Mouse (Mus musculus) liver, adult 2 months (tissue): ENCODE results near the gene Iqsec2. TPM values are rescaled to one million over a fixed set of nuclear protein-coding genes. Genes with fewer than 3 reads are reported as not detected.

Source experiments
- DNase-seq: peaks from one replicate; pipeline ENCODE4 v3.0.0-alpha.2; 2011; ENCODE audit warnings: low read depth, low spot score; ENCODE audit errors: extremely low read depth
- H3K27ac ChIP-seq: fragments of 200-500 bp; replicated peaks from 2 replicates; pipeline ENCODE4 v1.5.1; 2012; ENCODE audit warnings: low read depth, mild to moderate bottlenecking, control low read depth, inconsistent platforms, low read length; ENCODE audit not compliant: insufficient read depth
- H3K27me3 ChIP-seq: fragments of 200-500 bp; 2 replicates; pipeline ENCODE4 v1.6.1; 2012; ENCODE audit warnings: mild to moderate bottlenecking, moderate library complexity, low read length, inconsistent platforms; ENCODE audit not compliant: control insufficient read depth, insufficient read depth
- H3K36me3 ChIP-seq: fragments of 200-500 bp; 2 replicates; pipeline ENCODE4 v1.6.1; 2012; ENCODE audit warnings: low read length, inconsistent platforms; ENCODE audit not compliant: control insufficient read depth, insufficient read depth
- H3K4me1 ChIP-seq: fragments of 200-500 bp; 2 replicates; pipeline ENCODE4 v1.6.1; 2011; ENCODE audit warnings: low read length; ENCODE audit not compliant: control insufficient read depth, insufficient read depth
- H3K4me3 ChIP-seq: fragments of 200-500 bp; 2 replicates; pipeline ENCODE4 v1.5.1; 2011; ENCODE audit warnings: low read depth, mild to moderate bottlenecking, control low read depth, low read length, moderate library complexity; ENCODE audit not compliant: insufficient read depth
- H3K79me2 ChIP-seq: fragments of 200-500 bp; 2 replicates; pipeline ENCODE4 v1.6.1; 2012; ENCODE audit warnings: inconsistent platforms, mild to moderate bottlenecking, low read length, moderate library complexity; ENCODE audit not compliant: control insufficient read depth, insufficient read depth
- H3K9ac ChIP-seq: fragments of 200-500 bp; 2 replicates; pipeline ENCODE4 v1.6.1; 2012; ENCODE audit warnings: low read depth, mild to moderate bottlenecking, control low read depth, inconsistent platforms, low read length
- CTCF ChIP-seq: fragments of 200-500 bp; IDR thresholded peaks from 2 replicates; pipeline ENCODE4 v1.5.1; 2011; ENCODE audit warnings: low read depth, low read length, control low read depth
- POLR2A ChIP-seq: fragments of 200-500 bp; IDR thresholded peaks from 2 replicates; pipeline ENCODE4 v1.6.1; 2011; ENCODE audit warnings: low read length, control low read depth; ENCODE audit not compliant: insufficient read depth; ENCODE audit errors: extremely low read depth
- WGBS: fragments of 180-500 bp; shearing (Covaris S2); methylation state at CpG from one replicate; pipeline ENCODE4 v1.1.7; 2018; 5-methylcytosine and 5-hydroxymethylcytosine counted together
- polyA plus RNA-seq: library from polyadenylated mRNA; depleted of rRNA; stranded (reverse); fragments of >200 nt; gene quantifications from 2 replicates; pipeline ENCODE4 v1.2.3, GENCODE M21; 2012
- total RNA-seq: library from RNA; depleted of rRNA; stranded (reverse); fragments of >200 nt; gene quantifications from 2 replicates; pipeline ENCODE4 v1.2.3, GENCODE M21; 2014

The Iqsec2 gene
- total and polyA plus RNA-seq, 2 experiments, result 4.8 to 11.5 TPM

- Histone ChIP-seq H3K79me2 (no peaks in the 10 kb centered on the region), H3K27me3 (no peaks in the 10 kb centered on the region), H3K36me3 (no peaks in the 10 kb centered on the region), H3K4me3 (peak overlapping the region; percentile 92), H3K4me1 (no peaks in the 10 kb centered on the region; the same call in none of the 2 replicates), H3K9ac (peak overlapping the region; percentile 80), H3K27ac (no peak overlapping the region)
- no peak for DNase-seq
- TF ChIP-seq CTCF (no peak), POLR2A (no peak)
- 1% methylated on average over 34 of the region's 42 CpGs for WGBS
Observed at GRCm38 (mm10) chrX:152144742-152145214, 710 bp downstream of the Iqsec2 start.

DNA sequence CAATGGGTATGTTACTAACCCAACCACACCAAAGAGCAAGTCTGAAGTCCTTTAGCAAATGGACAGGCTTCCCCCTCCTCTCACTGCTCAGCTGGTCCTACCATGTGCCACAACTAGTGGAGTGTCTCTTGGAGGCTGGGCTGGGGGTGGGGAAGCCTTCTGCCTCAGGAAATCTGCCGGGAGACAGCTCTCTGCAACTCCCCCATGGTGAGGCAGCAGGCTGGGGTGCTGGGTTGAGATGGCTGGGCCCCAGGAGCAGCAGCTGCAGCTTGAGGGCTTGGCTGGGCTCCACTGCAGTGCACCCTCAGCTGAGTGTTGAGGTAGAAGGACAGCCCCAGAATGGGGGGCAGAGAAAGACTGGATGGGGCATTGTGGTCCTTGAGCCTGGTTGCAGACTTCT is 2.1 kb downstream of the Iqsec2 start:
- Histone ChIP-seq H3K9ac (no peak overlapping the region), H3K4me3 (no peak overlapping the region), H3K27me3 (no peaks in the 10 kb centered on the region), H3K36me3 (no peaks in the 10 kb centered on the region), H3K27ac (no peak overlapping the region), H3K79me2 (no peaks in the 10 kb centered on the region), H3K4me1 (no peaks in the 10 kb centered on the region; the same call in none of the 2 replicates)
- DNase-seq, result no peak
- WGBS, result 50% methylated on average over 1 of the region's 1 CpGs
- TF ChIP-seq CTCF (no peak), POLR2A (no peak)

DNA sequence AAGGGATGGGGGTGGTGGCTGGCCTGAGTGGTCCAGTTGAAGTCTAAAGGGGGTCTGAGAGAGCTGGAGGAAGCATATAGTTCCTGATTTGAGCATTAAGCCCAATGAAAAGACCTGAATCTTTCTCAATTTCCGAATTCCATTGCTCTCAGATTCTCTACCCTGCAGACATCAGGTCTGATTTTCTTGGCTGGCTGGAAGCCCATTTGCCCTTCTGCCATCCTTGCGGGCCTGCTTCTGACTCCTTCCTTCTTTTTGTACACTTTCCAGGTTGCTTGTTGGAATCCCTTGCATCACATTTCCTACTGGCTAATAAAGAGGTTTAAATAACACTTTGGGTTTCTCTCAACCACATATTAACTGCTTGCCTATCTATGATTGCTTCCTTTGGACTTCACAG is 2.6 kb downstream of the Iqsec2 start:
- Histone ChIP-seq H3K36me3 (no peaks in the 10 kb centered on the region), H3K79me2 (no peaks in the 10 kb centered on the region), H3K27me3 (no peaks in the 10 kb centered on the region), H3K4me3 (no peak overlapping the region), H3K27ac (no peak overlapping the region), H3K9ac (no peak overlapping the region), H3K4me1 (no peaks in the 10 kb centered on the region; the same call in none of the 2 replicates)
- DNase-seq, result no peak
- TF ChIP-seq CTCF (no peak), POLR2A (no peak)
- 85% methylated on average over 2 of the region's 2 CpGs for WGBS

GRCm38 (mm10) chrX:152147451-152148116 is 3.5 kb downstream of the Iqsec2 start:
- H3K27ac ChIP-seq, result no peak overlapping the region
- no peaks in the 10 kb centered on the region; the same call in 1 of the 2 replicates for H3K79me2 ChIP-seq
- no peaks in the 10 kb centered on the region for H3K27me3 ChIP-seq
- H3K9ac ChIP-seq, result no peak overlapping the region
- H3K4me3 ChIP-seq, result no peak overlapping the region
- no peaks in the 10 kb centered on the region for H3K36me3 ChIP-seq
- no peak for TF ChIP-seq POLR2A
- TF ChIP-seq CTCF, result peak; percentile 76
- DNase-seq, result no peak
- 39% methylated on average over 5 of the region's 5 CpGs for WGBS
- no peaks in the 10 kb centered on the region; the same call in none of the 2 replicates for H3K4me1 ChIP-seq

DNA sequence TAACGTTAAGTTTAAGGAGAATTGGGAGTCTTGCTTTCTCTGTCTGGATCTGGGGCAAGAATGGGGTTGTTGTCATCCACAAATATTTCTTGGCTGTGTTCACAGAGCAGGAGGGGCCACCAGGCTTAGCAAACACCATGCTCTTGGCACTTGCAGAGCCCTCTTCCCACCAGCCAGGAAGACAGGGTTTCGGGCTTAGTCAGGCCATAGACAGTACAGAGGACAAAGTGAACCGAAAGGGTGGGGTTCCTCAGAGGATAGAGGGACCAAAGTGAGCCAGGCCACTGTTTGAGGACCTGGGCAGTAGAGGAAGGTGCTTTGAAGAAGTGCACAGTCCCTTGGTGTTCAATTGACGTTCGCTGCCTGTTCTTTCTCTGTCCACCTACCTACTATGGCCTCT is 4.6 kb downstream of the Iqsec2 start:
- no peak for TF ChIP-seq POLR2A
- TF ChIP-seq CTCF, result no peak
- Histone ChIP-seq H3K79me2 (no peaks in the 10 kb centered on the region; the same call in 1 of the 2 replicates), H3K27ac (no peak overlapping the region), H3K4me1 (no peaks in the 10 kb centered on the region; the same call in none of the 2 replicates), H3K27me3 (no peaks in the 10 kb centered on the region), H3K4me3 (no peak overlapping the region), H3K9ac (no peak overlapping the region), H3K36me3 (no peaks in the 10 kb centered on the region)
- 48% methylated on average over 5 of the region's 5 CpGs for whole genome bisulfite sequencing
- peak; percentile 31 for DNase-seq

DNA sequence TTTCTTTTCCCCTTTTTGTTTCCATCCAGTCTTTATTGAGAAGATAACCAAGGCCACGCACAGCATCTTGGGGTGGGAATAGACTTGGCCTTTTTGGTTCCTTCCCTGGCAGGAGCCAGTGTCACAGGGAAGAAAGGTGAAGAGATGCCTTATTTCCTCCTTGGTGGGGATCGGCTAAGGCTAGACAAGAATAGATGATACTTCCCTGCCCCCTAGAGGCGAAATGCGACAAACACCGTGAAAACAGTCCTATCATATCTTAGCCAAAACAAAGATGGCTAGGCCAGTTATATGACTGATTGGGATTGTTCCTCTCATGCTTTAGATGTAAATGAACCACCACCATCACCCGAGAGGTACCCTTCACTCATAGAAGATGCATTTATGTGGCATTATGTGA is 7.6 kb downstream of the Iqsec2 start:
- Histone ChIP-seq H3K27me3 (no peaks in the 10 kb centered on the region), H3K4me1 (no peaks in the 10 kb centered on the region), H3K27ac (no peak overlapping the region), H3K36me3 (no peaks in the 10 kb centered on the region), H3K9ac (no peak overlapping the region), H3K79me2 (no peaks in the 10 kb centered on the region; the same call in 1 of the 2 replicates), H3K4me3 (no peak overlapping the region)
- WGBS, result 16% methylated on average over 6 of the region's 6 CpGs
- TF ChIP-seq POLR2A, result no peak
- TF ChIP-seq CTCF, result peak; percentile 48; the same call in 1 of the 2 replicates
- peak; percentile 22 for DNase-seq
